Mouse (Mus musculus): Measurements from ENCODE around the gene Ctnnd2.

DNA sequence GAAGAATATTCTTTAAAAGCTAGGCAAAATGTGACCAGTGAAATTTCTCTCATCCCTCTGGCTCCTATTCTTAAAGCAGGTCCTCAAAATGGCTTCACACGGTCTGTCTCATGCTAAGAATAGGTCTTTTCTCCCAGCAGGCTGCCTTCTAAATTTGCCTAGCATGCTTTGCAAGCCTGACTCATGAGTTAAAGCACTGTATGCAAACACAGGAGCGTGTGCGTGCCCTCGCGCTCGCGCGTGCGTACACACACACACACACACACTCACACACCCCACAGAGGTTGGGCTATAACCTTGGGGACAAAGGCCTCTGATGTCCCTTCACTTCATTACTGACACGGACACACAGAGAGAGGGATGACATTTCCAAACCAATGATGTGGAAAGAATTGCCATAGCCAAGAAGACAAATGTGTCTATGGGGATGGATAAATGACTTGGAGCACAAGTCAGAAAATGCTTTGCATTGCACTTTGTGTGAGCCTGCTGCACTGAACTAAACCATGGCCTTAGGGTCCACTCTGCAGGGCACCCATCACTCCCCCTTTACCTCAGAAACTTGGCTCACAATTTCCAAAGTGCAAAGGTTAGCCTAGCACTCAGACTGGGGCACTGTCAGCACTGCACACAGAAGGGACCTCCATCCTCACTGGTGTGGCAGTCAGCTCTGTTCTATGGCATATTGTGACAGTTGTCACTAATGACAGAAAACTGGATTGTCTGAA, 536.8 kb downstream of the Ctnnd2 start:
- TF ChIP-seq CTCF (IDR thresholded peaks at IDR 0.05; ENCODE audit: low read depth, low read length) (no peak), POLR2A (IDR thresholded peaks at IDR 0.05; ENCODE audit: extremely low read depth, insufficient read depth, low read length) (no peak)
